ENCODE assay signal across 11 mouse cellular contexts in genomic region chr9:23674833-23675232, GRCm38 (mm10).
DNase-seq lines count a peak whose midpoint lies in the region; ATAC-seq lines count a peak whose summit lies in the region.
"Had no signal": no experiment of that assay in that cellular context is flagged by ENCODE, and none has a peak within 500 bp of the region (broad histone marks: within the 10 kb centered on the region; RNA-seq: fewer than 3 reads in every experiment).

No protein-coding gene starts in this region.

- no peak overlapping the region for H3K27ac ChIP-seq in hindbrain, embryonic 11.5 days (ENCODE audit: low read depth, low read length)
- H3K27ac ChIP-seq in hindbrain, embryonic 14.5 days, result no peak overlapping the region
- H3K27ac ChIP-seq in midbrain, embryonic 10.5 days (replicated peaks), result no peak overlapping the region
- H3K27ac ChIP-seq in midbrain, embryonic 16.5 days (ENCODE audit: low read length), result no peak overlapping the region
- H3K27ac ChIP-seq in midbrain, embryonic 14.5 days (replicated peaks; ENCODE audit: low read depth, low read length), result no peak overlapping the region
- H3K27ac ChIP-seq: stomach, embryonic 15.5 days had no signal

- 38% methylated on average over 8 of the region's 8 CpGs for WGBS in hindbrain, embryonic 11.5 days
- WGBS in hindbrain, embryonic 14.5 days, result 41% methylated on average over 8 of the region's 8 CpGs
- WGBS in midbrain, embryonic 10.5 days, result 46% methylated on average over 8 of the region's 8 CpGs
- 44% methylated on average over 8 of the region's 8 CpGs for WGBS in midbrain, embryonic 16.5 days
- 41% methylated on average over 8 of the region's 8 CpGs for WGBS in midbrain, embryonic 14.5 days

- no peak for ATAC-seq in hindbrain, embryonic 11.5 days (ENCODE audit: low FRiP score)
- ATAC-seq in hindbrain, embryonic 14.5 days (ENCODE audit: low FRiP score), result no peak
- ATAC-seq in midbrain, embryonic 16.5 days, result no peak
- ATAC-seq in midbrain, embryonic 14.5 days (ENCODE audit: low FRiP score, low TSS enrichment), result no peak

- DNase-seq in hindbrain, embryonic 11.5 days (ENCODE audit: low spot score), result peak; percentile 40
- DNase-seq in hindbrain, embryonic 14.5 days (ENCODE audit: low spot score), result no peak
- DNase-seq in midbrain, embryonic 10.5 days (ENCODE audit: low spot score), result peak; percentile 35
- peak; percentile 18 to 50 for DNase-seq in adrenal gland, postnatal 36 days
- peak; percentile 43 for DNase-seq in midbrain, embryonic 14.5 days
- DNase-seq in gastrocnemius, adult 8-10 months (ENCODE audit: low spot score in 2 of 2), result no peak
- no peak for DNase-seq in yolk sac, embryonic 10.5 days (ENCODE audit: low spot score)
- DNase-seq: cerebellum, adult 9-10 months had no signal

- H3K4me2 ChIP-seq in hindbrain, embryonic 11.5 days (replicated peaks; ENCODE audit: low read depth, low read length), result no peak overlapping the region
- no peak overlapping the region for H3K4me2 ChIP-seq in hindbrain, embryonic 14.5 days (replicated peaks)
- H3K4me2 ChIP-seq in midbrain, embryonic 16.5 days (ENCODE audit: low read length), result no peak overlapping the region
- H3K4me2 ChIP-seq in midbrain, embryonic 14.5 days (ENCODE audit: low read length), result no peak overlapping the region
- H3K4me2 ChIP-seq: liver, embryonic 11.5 days; stomach, embryonic 15.5 days had no signal

- H3K4me3 ChIP-seq in hindbrain, embryonic 11.5 days (ENCODE audit: low read depth, low read length), result no peak overlapping the region
- no peak overlapping the region for H3K4me3 ChIP-seq in hindbrain, embryonic 14.5 days (replicated peaks; ENCODE audit: low read length)
- no peak overlapping the region for H3K4me3 ChIP-seq in midbrain, embryonic 10.5 days
- H3K4me3 ChIP-seq in midbrain, embryonic 16.5 days (ENCODE audit: low read depth, low read length), result no peak overlapping the region
- no peak overlapping the region for H3K4me3 ChIP-seq in midbrain, embryonic 14.5 days (replicated peaks; ENCODE audit: low read depth, low read length)
- H3K4me3 ChIP-seq: stomach, embryonic 15.5 days had no signal

- H3K9me3 ChIP-seq in hindbrain, embryonic 11.5 days (ENCODE audit: control insufficient read depth, low read length), result no peaks in the 10 kb centered on the region
- H3K9me3 ChIP-seq in hindbrain, embryonic 14.5 days (ENCODE audit: control insufficient read depth, low read length), result no peaks in the 10 kb centered on the region
- no peaks in the 10 kb centered on the region for H3K9me3 ChIP-seq in midbrain, embryonic 10.5 days (replicated peaks)
- no peaks in the 10 kb centered on the region for H3K9me3 ChIP-seq in midbrain, embryonic 16.5 days (replicated peaks; ENCODE audit: control insufficient read depth, low read length, poor library complexity, severe bottlenecking)
- no peaks in the 10 kb centered on the region for H3K9me3 ChIP-seq in midbrain, embryonic 14.5 days (ENCODE audit: control insufficient read depth, low read length)
- H3K9me3 ChIP-seq: stomach, embryonic 15.5 days had no signal

- H3K36me3 ChIP-seq in hindbrain, embryonic 11.5 days (ENCODE audit: control insufficient read depth, insufficient read depth, low read length), result no peaks in the 10 kb centered on the region
- H3K36me3 ChIP-seq in hindbrain, embryonic 14.5 days (replicated peaks; ENCODE audit: control insufficient read depth, insufficient read depth), result no peaks in the 10 kb centered on the region
- H3K36me3 ChIP-seq in midbrain, embryonic 10.5 days, result no peaks in the 10 kb centered on the region
- H3K36me3 ChIP-seq in midbrain, embryonic 16.5 days (ENCODE audit: control insufficient read depth, insufficient read depth, low read length), result no peaks in the 10 kb centered on the region
- H3K36me3 ChIP-seq in midbrain, embryonic 14.5 days (ENCODE audit: control insufficient read depth, insufficient read depth, low read length), result no peaks in the 10 kb centered on the region
- H3K36me3 ChIP-seq: stomach, embryonic 15.5 days had no signal

- H3K4me1 ChIP-seq in hindbrain, embryonic 11.5 days (replicated peaks; ENCODE audit: control insufficient read depth, insufficient read depth, low read length), result no peaks in the 10 kb centered on the region
- no peaks in the 10 kb centered on the region for H3K4me1 ChIP-seq in hindbrain, embryonic 14.5 days (replicated peaks; ENCODE audit: control insufficient read depth, insufficient read depth, low read length)
- H3K4me1 ChIP-seq in midbrain, embryonic 10.5 days, result no peaks in the 10 kb centered on the region
- no peaks in the 10 kb centered on the region for H3K4me1 ChIP-seq in midbrain, embryonic 16.5 days (ENCODE audit: control insufficient read depth, insufficient read depth, low read length)
- no peaks in the 10 kb centered on the region for H3K4me1 ChIP-seq in midbrain, embryonic 14.5 days (ENCODE audit: control insufficient read depth, insufficient read depth, low read length)
- H3K4me1 ChIP-seq: stomach, embryonic 15.5 days had no signal

- H3K27me3 ChIP-seq in hindbrain, embryonic 11.5 days (ENCODE audit: control insufficient read depth, insufficient read depth, low read length), result no peaks in the 10 kb centered on the region
- no peaks in the 10 kb centered on the region for H3K27me3 ChIP-seq in hindbrain, embryonic 14.5 days (ENCODE audit: control insufficient read depth, insufficient read depth, low read length)
- H3K27me3 ChIP-seq in midbrain, embryonic 10.5 days (ENCODE audit: low read depth, poor library complexity, severe bottlenecking), result no peaks in the 10 kb centered on the region
- no peaks in the 10 kb centered on the region for H3K27me3 ChIP-seq in midbrain, embryonic 16.5 days (ENCODE audit: control insufficient read depth, insufficient read depth, low read depth, low read length)
- no peaks in the 10 kb centered on the region for H3K27me3 ChIP-seq in midbrain, embryonic 14.5 days (ENCODE audit: control insufficient read depth, insufficient read depth, low read length)
- H3K27me3 ChIP-seq: stomach, embryonic 15.5 days had no signal

- H3K9ac ChIP-seq in hindbrain, embryonic 11.5 days (ENCODE audit: low read depth, low read length), result no peak overlapping the region
- no peak overlapping the region for H3K9ac ChIP-seq in hindbrain, embryonic 14.5 days
- no peak overlapping the region for H3K9ac ChIP-seq in midbrain, embryonic 16.5 days (ENCODE audit: low read depth, low read length)
- no peak overlapping the region for H3K9ac ChIP-seq in midbrain, embryonic 14.5 days (replicated peaks; ENCODE audit: low read length)
- H3K9ac ChIP-seq: stomach, embryonic 15.5 days had no signal

Comparison
In these comparisons a context has a peak if more than half of its experiments do, and no peak if none do; other contexts are left out.
1. DNase-seq: peak in hindbrain, embryonic 11.5 days (single experiment), midbrain, embryonic 10.5 days (single experiment), adrenal gland, postnatal 36 days (2 of 2) and midbrain, embryonic 14.5 days (single experiment); none in hindbrain, embryonic 14.5 days (single experiment), gastrocnemius, adult 8-10 months (0 of 2) and yolk sac, embryonic 10.5 days (single experiment).